Mouse (Mus musculus): Measurements from ENCODE around the gene Galnt17. TPM values are rescaled to one million over a fixed set of nuclear protein-coding genes. Genes with fewer than 3 reads are reported as not detected.
A peak's percentile ranks its signal among the peaks of the same experiment; 100 is the strongest.

Galnt17 gene
- polyA plus RNA-seq, 1 experiment from 2014 or later: 4.7 TPM

DNA sequence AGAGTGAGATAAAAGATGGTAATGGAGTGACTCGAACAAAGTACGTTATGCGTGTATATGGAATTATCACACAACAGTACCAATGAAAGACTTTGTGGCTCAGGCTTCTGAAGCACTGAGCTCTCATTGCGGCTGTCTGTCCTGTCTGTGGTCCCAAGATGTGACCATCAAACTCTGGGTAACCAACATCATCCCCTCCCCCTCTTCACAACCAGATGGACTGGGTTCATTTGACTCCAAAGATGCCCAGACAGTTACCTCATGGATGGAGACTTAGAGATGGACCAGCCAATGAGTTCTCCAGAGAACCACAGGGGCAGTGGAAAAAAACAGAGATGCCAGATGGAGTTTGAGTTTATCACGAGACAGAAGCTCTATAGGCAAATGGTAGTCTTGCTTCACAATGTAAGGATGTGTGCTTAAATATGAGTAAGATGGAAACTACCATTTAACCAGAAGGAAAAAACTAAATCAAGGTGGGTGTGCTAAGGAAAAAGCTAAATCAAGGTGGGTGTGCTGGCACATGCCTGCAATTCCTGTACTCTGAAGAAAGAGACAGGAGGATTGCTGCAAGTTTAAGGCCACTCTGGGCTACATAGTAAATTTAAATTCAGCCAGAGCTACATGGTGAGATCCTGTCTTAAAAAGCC is 190.8 kb downstream of the Galnt17 start:
- Histone ChIP-seq H3K4me2 (no peak overlapping the region), H3K4me1 (0 out of 2 replicates have a peak, but pooled peaks cover 3% of the 10 kb centered on the region), H3K9me3 (no peaks in the 10 kb centered on the region), H3K27ac (no peak overlapping the region), H3K4me3 (no peak overlapping the region), H3K9ac (no peak overlapping the region), H3K27me3 (no peaks in the 10 kb centered on the region), H3K36me3 (no peaks in the 10 kb centered on the region)
- 80% methylated on average over 5 of the region's 5 CpGs for WGBS
- no peak for ATAC-seq (ENCODE audit: insufficient number of reproducible peaks, low FRiP score, low TSS enrichment, low read depth)

DNA sequence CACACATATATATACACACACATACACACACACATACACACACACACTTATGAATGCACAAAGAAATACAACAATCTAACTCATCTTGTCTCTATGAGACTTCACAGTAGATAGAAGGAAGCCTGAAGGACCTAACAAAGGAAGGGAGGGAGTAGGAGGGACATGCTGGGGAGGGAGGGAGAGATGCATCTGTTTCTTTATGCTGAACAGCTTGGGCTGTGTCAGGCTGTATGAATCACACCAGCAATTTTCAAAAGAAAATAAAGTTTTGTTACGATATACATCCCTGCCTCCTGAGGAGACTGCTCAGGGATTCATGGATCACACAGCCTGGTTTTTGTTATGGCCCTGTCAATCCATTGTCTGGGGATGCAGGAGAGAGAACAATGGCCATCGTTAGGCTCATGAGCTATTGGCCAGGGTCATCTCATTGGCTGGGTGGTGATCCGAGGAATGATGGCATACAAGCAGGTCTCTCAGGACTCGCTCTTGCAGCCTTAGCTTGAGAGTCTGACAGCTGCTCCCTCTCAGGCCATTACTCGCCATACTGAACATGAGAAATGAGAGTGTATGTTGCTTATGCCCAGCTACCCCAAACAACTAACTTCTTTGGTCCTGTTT is 194.3 kb downstream of the Galnt17 start:
- no peak overlapping the region for H3K9ac ChIP-seq
- 79% methylated on average over 5 of the region's 5 CpGs for WGBS
- no peaks in the 10 kb centered on the region for H3K27me3 ChIP-seq
- no peak overlapping the region for H3K4me3 ChIP-seq
- no peak for ATAC-seq (ENCODE audit: insufficient number of reproducible peaks, low FRiP score, low TSS enrichment, low read depth)
- no peaks in the 10 kb centered on the region for H3K4me1 ChIP-seq
- no peaks in the 10 kb centered on the region for H3K9me3 ChIP-seq
- H3K27ac ChIP-seq: no peak overlapping the region
- H3K36me3 ChIP-seq: no peaks in the 10 kb centered on the region
- no peak overlapping the region for H3K4me2 ChIP-seq

DNA sequence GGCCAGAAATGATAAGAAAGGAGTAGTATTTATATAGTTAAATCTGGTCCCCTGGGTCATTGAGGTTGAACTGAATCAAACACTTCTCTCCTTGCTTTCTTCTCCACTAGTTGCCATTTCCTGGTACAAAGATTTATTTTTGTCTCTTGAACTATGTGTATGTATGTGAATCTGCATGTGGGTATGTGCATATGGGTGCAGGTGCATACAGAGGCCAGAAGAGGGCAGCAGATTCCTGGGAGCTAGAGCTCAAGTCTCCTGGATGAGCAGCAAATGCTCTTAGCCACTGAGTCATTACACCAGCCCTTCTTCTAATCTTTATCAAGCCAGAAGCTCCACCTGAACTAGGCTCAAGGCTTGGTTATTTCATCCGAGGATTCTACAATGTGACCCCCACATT is 201.1 kb downstream of the Galnt17 start:
- no peak overlapping the region for H3K9ac ChIP-seq
- no peak for ATAC-seq (ENCODE audit: insufficient number of reproducible peaks, low FRiP score, low TSS enrichment, low read depth)
- H3K4me1 ChIP-seq: no peaks in the 10 kb centered on the region
- no peaks in the 10 kb centered on the region for H3K9me3 ChIP-seq
- H3K27ac ChIP-seq: no peak overlapping the region
- no peaks in the 10 kb centered on the region for H3K27me3 ChIP-seq
- H3K4me3 ChIP-seq: no peak overlapping the region
- no peaks in the 10 kb centered on the region for H3K36me3 ChIP-seq
- no peak overlapping the region for H3K4me2 ChIP-seq
- 84% methylated on average over 1 of the region's 1 CpGs for WGBS

DNA sequence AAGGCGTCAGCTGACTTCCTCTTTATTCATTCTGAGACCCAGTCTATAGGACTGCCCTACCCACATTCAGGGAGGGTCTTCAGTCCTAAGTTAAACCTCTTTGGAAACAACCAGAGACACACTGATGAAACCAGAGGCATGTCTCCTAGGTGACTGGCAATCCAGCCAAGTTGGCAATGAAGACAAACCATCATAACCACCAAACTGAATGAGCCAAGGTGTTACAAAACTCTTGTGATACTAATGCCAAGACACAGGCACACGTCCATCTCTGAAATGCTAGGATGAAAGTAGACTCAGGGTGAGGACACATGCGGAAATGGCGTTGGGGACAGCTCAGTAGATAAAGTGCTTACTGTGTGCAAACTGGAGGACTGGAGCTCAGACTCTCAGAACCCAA is 211.5 kb downstream of the Galnt17 start:
- 85% methylated on average over 4 of the region's 4 CpGs for WGBS
- Histone ChIP-seq H3K4me2 (no peak overlapping the region), H3K4me1 (no peaks in the 10 kb centered on the region; the same call in 1 of the 2 replicates), H3K27ac (no peak overlapping the region), H3K9ac (no peak overlapping the region), H3K9me3 (no peaks in the 10 kb centered on the region), H3K4me3 (no peak overlapping the region), H3K27me3 (no peaks in the 10 kb centered on the region), H3K36me3 (no peaks in the 10 kb centered on the region)
- no peak for ATAC-seq (ENCODE audit: insufficient number of reproducible peaks, low FRiP score, low TSS enrichment, low read depth)

DNA sequence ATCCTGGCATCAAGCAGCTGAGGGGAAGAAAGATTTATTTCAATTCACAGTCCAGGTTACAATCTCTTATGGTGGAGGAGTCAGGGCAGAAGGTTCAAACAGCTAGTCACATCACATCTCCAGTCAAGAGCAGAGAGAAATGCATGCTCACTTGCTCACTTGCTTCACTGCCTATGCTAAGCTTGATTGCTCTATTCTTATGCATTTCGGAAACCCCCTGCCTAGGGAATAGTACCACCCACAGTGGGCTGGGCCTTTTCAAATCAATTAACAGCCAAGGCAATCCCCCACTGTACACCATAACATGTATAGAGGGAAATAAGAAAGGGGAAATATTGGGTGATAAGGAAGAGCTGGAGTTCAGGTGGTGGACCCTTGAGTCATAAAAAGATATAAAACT is 212.7 kb downstream of the Galnt17 start:
- no peaks in the 10 kb centered on the region for H3K36me3 ChIP-seq
- H3K27me3 ChIP-seq: no peaks in the 10 kb centered on the region
- no peaks in the 10 kb centered on the region; the same call in 1 of the 2 replicates for H3K4me1 ChIP-seq
- no peak for ATAC-seq (ENCODE audit: insufficient number of reproducible peaks, low FRiP score, low TSS enrichment, low read depth)
- H3K4me2 ChIP-seq: no peak overlapping the region
- WGBS: 94% methylated on average over 1 of the region's 1 CpGs
- no peak overlapping the region for H3K27ac ChIP-seq
- H3K9me3 ChIP-seq: no peaks in the 10 kb centered on the region
- no peak overlapping the region for H3K9ac ChIP-seq
- no peak overlapping the region for H3K4me3 ChIP-seq

DNA sequence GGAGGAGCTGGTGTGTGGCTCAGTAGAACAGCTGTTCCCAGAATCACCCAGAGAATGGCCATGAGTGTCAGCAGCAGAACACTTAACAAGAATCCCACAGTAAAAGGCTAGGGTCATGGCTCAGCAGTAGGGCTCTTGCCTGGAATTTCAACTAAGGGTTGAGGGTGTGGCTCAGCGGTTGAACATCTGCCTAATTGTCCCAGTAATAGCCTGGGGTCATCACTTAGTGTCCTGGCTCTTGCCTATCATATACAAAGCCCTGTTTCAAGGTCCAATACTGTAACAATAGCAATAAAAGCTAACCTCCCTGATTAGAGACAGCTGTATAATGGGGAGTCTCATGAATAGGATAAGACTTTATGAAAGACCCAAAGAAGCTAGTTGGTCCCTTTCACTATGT is 213.5 kb downstream of the Galnt17 start:
- ATAC-seq (ENCODE audit: insufficient number of reproducible peaks, low FRiP score, low TSS enrichment, low read depth): no peak
- Histone ChIP-seq H3K27me3 (no peaks in the 10 kb centered on the region), H3K4me1 (peaks cover 1% of the 10 kb centered on the region; the same call in 1 of the 2 replicates), H3K9ac (no peak overlapping the region), H3K36me3 (no peaks in the 10 kb centered on the region), H3K4me3 (no peak overlapping the region), H3K9me3 (no peaks in the 10 kb centered on the region), H3K27ac (no peak overlapping the region), H3K4me2 (no peak overlapping the region)
- 53% methylated on average over 1 of the region's 1 CpGs for WGBS

DNA sequence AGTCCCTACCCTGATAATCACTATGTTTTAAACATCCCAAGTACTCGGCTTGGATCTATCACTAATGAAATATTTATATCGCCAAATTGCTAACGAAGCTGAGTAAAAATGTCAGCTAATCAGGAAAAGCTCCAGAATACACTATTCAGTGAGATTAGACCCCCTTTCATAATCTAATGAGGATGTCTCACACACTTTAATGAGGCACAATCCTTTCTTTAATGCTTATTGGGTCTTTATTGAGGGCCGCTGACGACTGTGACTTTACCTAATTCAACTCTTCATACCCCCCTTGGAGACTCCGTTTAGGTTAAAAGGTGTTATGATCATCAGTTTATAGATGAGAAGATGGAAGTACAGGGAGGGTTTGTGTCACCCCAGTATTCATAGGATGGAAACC is 214.2 kb downstream of the Galnt17 start:
- Histone ChIP-seq H3K4me1 (peaks cover 2% of the 10 kb centered on the region; the same call in 1 of the 2 replicates), H3K27me3 (no peaks in the 10 kb centered on the region), H3K36me3 (no peaks in the 10 kb centered on the region), H3K4me3 (no peak overlapping the region), H3K9ac (no peak overlapping the region), H3K9me3 (no peaks in the 10 kb centered on the region), H3K4me2 (no peak overlapping the region), H3K27ac (no peak overlapping the region)
- ATAC-seq (ENCODE audit: insufficient number of reproducible peaks, low FRiP score, low TSS enrichment, low read depth): no peak
- WGBS: 69% methylated on average over 6 of the region's 6 CpGs

DNA sequence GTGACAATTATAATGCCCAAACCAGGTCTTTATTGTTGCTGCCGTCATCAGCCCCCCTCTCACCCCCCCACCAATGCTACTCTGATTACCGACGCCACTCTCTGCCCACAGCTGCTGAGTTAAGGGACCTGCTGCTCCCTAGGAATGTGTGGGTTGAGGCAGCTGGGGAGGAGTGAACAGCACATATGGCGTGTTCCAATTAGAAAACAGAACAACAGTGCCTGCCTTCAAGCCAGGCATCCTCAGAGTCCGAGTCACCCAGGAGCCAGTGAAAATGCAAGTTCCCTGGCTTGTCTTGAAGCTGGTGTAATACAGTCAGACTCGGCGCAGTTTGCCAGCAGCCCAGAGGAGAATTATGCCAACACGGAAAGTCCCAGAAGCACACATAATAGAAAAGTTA is 218.4 kb downstream of the Galnt17 start:
- Histone ChIP-seq H3K9ac (no peak overlapping the region), H3K27me3 (no peaks in the 10 kb centered on the region), H3K9me3 (no peaks in the 10 kb centered on the region), H3K36me3 (no peaks in the 10 kb centered on the region), H3K4me3 (no peak overlapping the region), H3K27ac (no peak overlapping the region), H3K4me2 (no peak overlapping the region), H3K4me1 (peaks cover 2% of the 10 kb centered on the region; the same call in 1 of the 2 replicates)
- no peak for ATAC-seq (ENCODE audit: insufficient number of reproducible peaks, low FRiP score, low TSS enrichment, low read depth)
- WGBS: 20% methylated on average over 8 of the region's 8 CpGs

DNA sequence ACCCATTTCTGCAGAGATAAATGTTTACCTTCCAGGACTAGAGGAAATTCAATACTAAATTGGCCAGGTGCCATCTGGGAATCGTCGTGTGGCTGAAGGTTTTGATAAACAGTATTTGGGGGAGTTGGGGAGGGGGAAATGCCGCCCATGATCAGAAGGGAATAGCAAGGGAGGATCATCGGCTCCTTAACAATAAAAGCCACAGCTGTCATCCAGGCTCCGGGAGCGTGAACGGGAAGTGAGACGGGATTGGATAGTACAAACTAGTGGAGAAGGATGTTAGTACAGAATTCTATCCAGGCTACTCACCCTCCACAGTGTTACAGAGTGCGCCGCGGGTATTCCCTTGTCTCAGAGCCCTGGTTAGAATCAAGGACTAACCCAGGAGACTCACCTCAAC is 219.4 kb downstream of the Galnt17 start:
- WGBS: 37% methylated on average over 11 of the region's 11 CpGs
- no peaks in the 10 kb centered on the region for H3K27me3 ChIP-seq
- H3K27ac ChIP-seq: no peak overlapping the region
- no peak overlapping the region for H3K4me3 ChIP-seq
- H3K4me1 ChIP-seq: peaks cover 2% of the 10 kb centered on the region; the same call in 1 of the 2 replicates
- H3K9ac ChIP-seq: no peak overlapping the region
- H3K36me3 ChIP-seq: no peaks in the 10 kb centered on the region
- 0 out of 2 replicates have a peak, but pooled peaks have one; percentile 44 for ATAC-seq (ENCODE audit: insufficient number of reproducible peaks, low FRiP score, low TSS enrichment, low read depth)
- H3K4me2 ChIP-seq: no peak overlapping the region
- H3K9me3 ChIP-seq: no peaks in the 10 kb centered on the region

DNA sequence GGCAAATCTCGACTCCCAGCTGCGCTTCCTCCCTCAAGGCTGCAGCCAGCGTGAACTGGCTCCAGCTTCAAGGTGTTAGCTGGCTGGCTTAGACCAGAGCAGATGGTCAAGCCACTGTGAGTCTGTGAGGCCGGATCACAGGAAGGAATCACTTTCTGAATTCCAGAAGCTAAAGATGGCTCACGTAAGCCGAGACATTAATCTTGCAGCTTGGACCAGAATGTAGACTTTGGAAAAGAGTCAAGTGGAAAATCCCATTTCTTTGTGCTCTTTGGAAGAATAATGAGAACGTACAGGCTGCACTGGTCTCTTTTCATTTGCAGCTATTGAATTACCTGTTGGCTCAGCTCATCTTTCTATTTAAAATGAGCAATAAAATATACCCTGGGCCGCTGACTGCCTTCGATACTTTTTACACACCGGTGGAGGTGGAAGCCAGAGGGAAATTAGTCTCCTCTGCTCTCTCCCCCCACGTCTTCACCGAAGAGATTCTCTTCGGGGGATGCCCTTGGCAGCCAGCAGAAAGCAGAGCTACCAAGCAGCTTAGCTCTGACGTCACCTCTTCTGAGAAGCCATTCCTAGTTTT is 225.1 kb downstream of the Galnt17 start:
- Histone ChIP-seq H3K36me3 (no peaks in the 10 kb centered on the region), H3K27ac (no peak overlapping the region), H3K27me3 (no peaks in the 10 kb centered on the region), H3K9ac (no peak overlapping the region), H3K4me1 (peaks cover 7% of the 10 kb centered on the region; the same call in 1 of the 2 replicates), H3K9me3 (no peaks in the 10 kb centered on the region), H3K4me3 (no peak overlapping the region), H3K4me2 (no peak overlapping the region)
- 22% methylated on average over 14 of the region's 14 CpGs for WGBS
- ATAC-seq (ENCODE audit: insufficient number of reproducible peaks, low FRiP score, low TSS enrichment, low read depth): peak; percentile 76

DNA sequence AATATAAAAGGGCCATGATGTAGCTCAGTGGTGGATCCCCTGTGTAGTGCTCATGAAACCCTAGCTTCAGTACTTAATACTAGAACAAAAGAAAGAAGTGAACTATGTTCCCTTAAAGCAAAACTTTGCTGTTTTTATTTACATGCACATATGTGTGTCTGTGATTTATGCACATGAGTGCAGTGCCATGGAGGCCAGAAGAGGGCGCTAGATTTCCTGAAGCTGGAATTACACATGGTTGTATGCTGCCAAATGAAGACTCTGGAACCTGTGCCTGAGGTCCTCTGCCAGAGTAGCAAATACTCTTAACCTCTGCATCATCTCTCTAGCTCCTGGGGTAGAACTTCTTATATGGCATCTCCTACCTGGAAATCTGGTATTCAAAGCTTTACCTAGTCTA is 230.6 kb downstream of the Galnt17 start:
- H3K27me3 ChIP-seq: no peaks in the 10 kb centered on the region
- no peak for ATAC-seq (ENCODE audit: insufficient number of reproducible peaks, low FRiP score, low TSS enrichment, low read depth)

DNA sequence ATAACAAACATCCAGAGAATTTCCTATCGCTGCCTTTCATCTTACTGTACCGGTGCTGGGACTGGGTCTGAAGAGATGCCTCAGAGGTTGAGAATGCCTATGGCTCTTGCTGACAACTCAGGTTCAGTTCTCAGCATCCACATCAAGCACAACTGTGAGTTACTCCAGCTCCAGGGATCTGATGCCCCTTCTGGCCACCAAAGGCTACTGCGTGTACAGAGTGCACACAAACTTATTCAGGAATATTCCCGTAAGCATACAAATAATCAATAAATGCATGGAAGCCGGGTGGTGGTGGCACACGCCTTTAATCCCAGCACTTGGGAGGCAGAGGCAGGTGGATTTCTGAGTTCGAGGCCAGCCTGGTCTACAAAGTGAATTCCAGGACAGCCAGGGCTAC is 232.5 kb downstream of the Galnt17 start:
- Histone ChIP-seq H3K9me3 (no peaks in the 10 kb centered on the region), H3K4me1 (no peaks in the 10 kb centered on the region), H3K4me3 (no peak overlapping the region), H3K9ac (no peak overlapping the region), H3K27ac (no peak overlapping the region), H3K4me2 (no peak overlapping the region), H3K27me3 (no peaks in the 10 kb centered on the region), H3K36me3 (no peaks in the 10 kb centered on the region)
- 94% methylated on average over 7 of the region's 7 CpGs for WGBS
- ATAC-seq (ENCODE audit: insufficient number of reproducible peaks, low FRiP score, low TSS enrichment, low read depth): no peak

More for the DNA sequence above, 230.6 kb downstream of the Galnt17 start:
- no peaks in the 10 kb centered on the region for H3K9me3 ChIP-seq
- no peak overlapping the region for H3K27ac ChIP-seq
- H3K4me1 ChIP-seq: no peaks in the 10 kb centered on the region
- H3K9ac ChIP-seq: no peak overlapping the region
- 40% methylated on average over 1 of the region's 1 CpGs for WGBS
- no peak overlapping the region for H3K4me3 ChIP-seq
- H3K36me3 ChIP-seq: no peaks in the 10 kb centered on the region
- no peak overlapping the region for H3K4me2 ChIP-seq

Measured in limb, embryonic 15.5 days (tissue).